Mouse (Mus musculus): ENCODE results near the gene Sp1.

- TF ChIP-seq UBTF (IDR thresholded peaks at IDR 0.05; ENCODE audit: borderline replicate concordance, insufficient read depth, low read depth, low read length) (no peak), CTCF (IDR thresholded peaks at IDR 0.05 in 2 of 3, conservative IDR thresholded peaks at IDR 0.05 in 1 of 3; ENCODE audit: control insufficient read depth in 1 of 3, insufficient read depth in 1 of 3, low read depth in 2 of 3, low read length in 3 of 3, poor library complexity in 1 of 3, severe bottlenecking in 1 of 3) (no peak), POLR2A (IDR thresholded peaks at IDR 0.05; ENCODE audit: control insufficient read depth in 1 of 2, insufficient read depth in 1 of 2, low read depth in 1 of 2, low read length in 2 of 2, poor library complexity in 1 of 2) (no peak), ZKSCAN1 (IDR thresholded peaks at IDR 0.05; ENCODE audit: low read depth, low read length) (no peak), EP300 (IDR thresholded peaks at IDR 0.05; ENCODE audit: low read depth in 1 of 2, low read length in 2 of 2) (no peak), MAZ (IDR thresholded peaks at IDR 0.05; ENCODE audit: low read depth, low read length) (no peak), KAT2A (conservative IDR thresholded peaks at IDR 0.05; ENCODE audit: low read depth, low read length) (no peak), CHD1 (IDR thresholded peaks at IDR 0.05; ENCODE audit: low read depth, low read length) (no peak), ETS1 (IDR thresholded peaks at IDR 0.05; ENCODE audit: low read depth, low read length) (no peak), CHD2 (IDR thresholded peaks at IDR 0.05; ENCODE audit: low read length) (no peak), HCFC1 (IDR thresholded peaks at IDR 0.05; ENCODE audit: low read depth, low read length) (no peak), ZNF384 (IDR thresholded peaks at IDR 0.05; ENCODE audit: low read depth, low read length) (no peak), RAD21 (IDR thresholded peaks at IDR 0.05; ENCODE audit: low read depth, low read length) (no peak), GABPA (IDR thresholded peaks at IDR 0.05; ENCODE audit: low read depth, low read length) (no peak)
Measured at GRCm38 (mm10) chr15:102392520-102392919, 13.4 kb upstream of the Sp1 start.
